Mouse (Mus musculus): ENCODE results near the gene Paf1. TPM values are rescaled to one million over a fixed set of nuclear protein-coding genes. Genes with fewer than 3 reads are reported as not detected.
"Not testable (repeated sequence)": the region's sequence is repeated elsewhere in the genome, so short reads cannot be mapped to it uniquely, and the experiment has no call there.

Gene Paf1
- polyA plus RNA-seq, 1 experiment from 2014 or later: 87.6 TPM

DNA sequence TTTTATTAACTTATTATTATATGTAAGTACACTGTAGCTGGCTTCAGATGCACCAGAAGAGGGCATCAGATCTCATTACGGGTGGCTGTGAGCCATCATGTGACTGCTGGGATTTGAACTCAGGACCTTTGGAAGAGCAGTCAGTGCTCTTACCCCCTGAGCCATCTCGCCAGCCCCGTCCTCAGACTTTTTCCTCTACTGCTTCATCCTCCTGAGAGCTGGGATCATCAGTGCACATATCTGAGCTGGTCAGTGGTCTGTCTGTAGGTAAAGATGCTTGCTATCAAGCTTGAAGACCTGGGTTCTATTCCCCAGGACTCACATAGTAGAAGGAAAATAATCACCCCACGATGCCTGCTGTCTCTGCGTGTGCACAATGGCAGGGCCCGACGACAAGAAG is 5.4 kb upstream of the Paf1 start:
- peaks cover 17% of the 10 kb centered on the region for H3K36me3 ChIP-seq (ENCODE audit: control insufficient read depth, insufficient read depth, low read length)
- H3K9ac ChIP-seq (ENCODE audit: low read length); H3K27me3 ChIP-seq (ENCODE audit: control insufficient read depth, insufficient read depth, low read depth, low read length); H3K9me3 ChIP-seq (ENCODE audit: control insufficient read depth, low read length); H3K4me3 ChIP-seq (ENCODE audit: low read length); H3K27ac ChIP-seq (ENCODE audit: low read length); ATAC-seq (ENCODE audit: low read depth); H3K4me2 ChIP-seq (ENCODE audit: low read depth, low read length): not testable (repeated sequence)
- 84% methylated on average over 7 of the region's 7 CpGs for WGBS
- H3K4me1 ChIP-seq (replicated peaks; ENCODE audit: control insufficient read depth, insufficient read depth, low read length): peaks cover 21% of the 10 kb centered on the region

DNA sequence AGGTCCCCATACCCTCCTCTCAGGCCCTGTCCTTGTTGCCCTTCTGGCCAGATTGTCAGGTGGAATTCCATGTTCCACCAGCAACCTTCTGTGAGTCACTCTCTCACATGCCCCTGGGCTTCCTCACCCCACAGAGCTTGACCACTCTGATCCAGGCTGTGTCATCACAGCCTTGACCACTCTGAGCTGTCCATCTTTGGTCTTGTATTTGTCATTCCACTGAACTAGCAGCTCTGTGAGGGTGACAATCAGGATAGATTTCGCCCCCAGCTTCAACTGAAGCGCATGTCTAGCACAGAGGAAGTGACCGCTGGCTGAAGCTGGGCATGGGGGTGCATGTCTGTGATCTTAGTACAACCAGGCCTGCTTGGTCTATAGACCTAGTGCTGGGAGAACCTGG is 2.4 kb upstream of the Paf1 start:
- no peak overlapping the region for H3K4me2 ChIP-seq (ENCODE audit: low read depth, low read length)
- no peaks in the 10 kb centered on the region for H3K27me3 ChIP-seq (ENCODE audit: control insufficient read depth, insufficient read depth, low read depth, low read length)
- 90% methylated on average over 3 of the region's 3 CpGs for WGBS
- no peak overlapping the region for H3K27ac ChIP-seq (ENCODE audit: low read length)
- H3K4me3 ChIP-seq (ENCODE audit: low read length): no peak overlapping the region
- H3K4me1 ChIP-seq (replicated peaks; ENCODE audit: control insufficient read depth, insufficient read depth, low read length): peaks cover 17% of the 10 kb centered on the region
- no peak overlapping the region for H3K9ac ChIP-seq (ENCODE audit: low read length)
- H3K36me3 ChIP-seq (ENCODE audit: control insufficient read depth, insufficient read depth, low read length): peaks cover 16% of the 10 kb centered on the region
- H3K9me3 ChIP-seq (ENCODE audit: control insufficient read depth, low read length): no peaks in the 10 kb centered on the region
- no peak for ATAC-seq (ENCODE audit: low read depth)

DNA sequence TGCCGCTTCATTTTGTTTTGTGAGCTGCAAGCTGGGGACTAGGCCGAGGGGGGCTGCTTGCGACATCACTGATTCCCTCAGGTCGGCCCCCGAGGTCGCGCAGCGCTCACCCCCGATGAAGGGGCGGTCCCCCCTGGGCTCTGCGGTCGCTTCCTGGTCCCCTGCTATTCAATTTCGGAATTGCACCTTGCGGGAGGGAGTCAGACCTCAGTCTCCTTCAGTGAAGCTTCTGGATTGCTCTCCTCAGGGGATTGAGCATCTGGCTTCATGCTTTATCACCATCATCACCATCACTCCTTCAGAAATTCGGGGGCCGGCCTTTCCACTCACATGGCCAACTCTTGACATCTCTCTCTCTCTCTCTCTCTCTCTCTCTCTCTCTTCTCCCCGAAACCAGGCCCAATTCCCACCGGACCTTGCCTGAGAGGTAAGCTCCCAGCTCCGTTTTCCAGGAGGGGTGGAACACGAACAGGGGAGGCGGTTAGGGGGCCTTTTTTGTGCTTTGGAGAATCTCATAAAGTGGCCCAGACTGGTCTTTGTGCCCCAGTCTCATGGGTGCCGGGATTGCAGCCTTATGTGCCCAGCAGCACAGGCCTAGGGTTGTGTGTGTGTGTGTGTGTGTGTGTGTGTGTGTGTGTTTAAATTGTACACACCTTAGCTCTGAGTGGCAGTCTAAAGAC is 661 bp downstream of the Paf1 start:
- peak overlapping the region; percentile 74 for H3K9ac ChIP-seq (ENCODE audit: low read length)
- no peaks in the 10 kb centered on the region for H3K27me3 ChIP-seq (ENCODE audit: control insufficient read depth, insufficient read depth, low read depth, low read length)
- 0 out of 2 replicates have a peak, but pooled peaks have one; percentile 0 for ATAC-seq (ENCODE audit: low read depth)
- peak overlapping the region; percentile 86 for H3K4me2 ChIP-seq (ENCODE audit: low read depth, low read length)
- H3K4me1 ChIP-seq (replicated peaks; ENCODE audit: control insufficient read depth, insufficient read depth, low read length): peaks cover 12% of the 10 kb centered on the region
- peaks cover 33% of the 10 kb centered on the region for H3K36me3 ChIP-seq (ENCODE audit: control insufficient read depth, insufficient read depth, low read length)
- peak overlapping the region; percentile 67 for H3K27ac ChIP-seq (ENCODE audit: low read length)
- no peaks in the 10 kb centered on the region for H3K9me3 ChIP-seq (ENCODE audit: control insufficient read depth, low read length)
- H3K4me3 ChIP-seq (ENCODE audit: low read length): peak overlapping the region; percentile 61
- 4% methylated on average over 22 of the region's 22 CpGs for WGBS

DNA sequence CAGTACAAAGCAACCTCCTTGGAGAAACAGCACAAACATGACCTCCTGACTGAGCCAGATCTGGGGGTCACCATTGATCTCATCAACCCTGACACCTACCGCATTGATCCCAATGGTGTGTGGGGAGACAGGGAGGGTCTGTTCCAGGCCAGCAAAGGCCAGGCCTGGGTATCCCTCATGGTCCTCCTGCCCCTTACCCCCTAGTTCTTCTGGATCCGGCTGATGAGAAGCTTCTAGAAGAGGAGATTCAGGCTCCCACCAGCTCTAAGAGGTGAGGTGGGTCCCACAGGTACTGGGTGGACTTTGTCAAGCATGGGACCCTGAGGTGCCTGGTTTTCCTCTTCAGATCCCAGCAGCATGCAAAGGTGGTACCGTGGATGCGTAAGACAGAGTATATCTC is 2.7 kb downstream of the Paf1 start:
- H3K27me3 ChIP-seq (ENCODE audit: control insufficient read depth, insufficient read depth, low read depth, low read length): no peaks in the 10 kb centered on the region
- WGBS: 88% methylated on average over 4 of the region's 4 CpGs

DNA sequence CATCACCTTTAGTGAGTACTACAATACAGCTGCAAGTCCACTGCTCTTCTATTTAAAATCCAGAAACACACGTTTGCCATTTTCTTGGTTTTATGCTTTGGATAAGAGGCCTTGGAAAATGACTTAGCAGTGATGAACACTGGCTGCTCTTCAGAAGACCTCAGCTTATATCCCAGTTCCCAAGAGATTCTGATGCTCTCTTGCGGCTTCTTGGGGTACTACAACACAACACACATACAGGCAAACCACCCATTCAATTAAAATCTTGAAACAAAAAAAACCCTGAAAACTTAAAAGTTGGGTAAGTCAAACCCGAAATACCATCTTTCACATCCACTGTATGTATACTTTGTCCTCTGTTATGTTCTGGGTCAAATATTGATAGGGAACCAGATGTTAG is 5.2 kb downstream of the Paf1 start:
- Histone ChIP-seq H3K36me3 (ENCODE audit: control insufficient read depth, insufficient read depth, low read length) (peaks cover 48% of the 10 kb centered on the region), H3K4me1 (replicated peaks; ENCODE audit: control insufficient read depth, insufficient read depth, low read length) (peaks cover 6% of the 10 kb centered on the region), H3K27ac (ENCODE audit: low read length) (no peak overlapping the region), H3K9ac (ENCODE audit: low read length) (no peak overlapping the region), H3K4me2 (ENCODE audit: low read depth, low read length) (no peak overlapping the region), H3K4me3 (ENCODE audit: low read length) (no peak overlapping the region), H3K9me3 (ENCODE audit: control insufficient read depth, low read length) (no peaks in the 10 kb centered on the region), H3K27me3 (ENCODE audit: control insufficient read depth, insufficient read depth, low read depth, low read length) (no peaks in the 10 kb centered on the region)
- 53% methylated on average over 3 of the region's 3 CpGs for whole genome bisulfite sequencing
- ATAC-seq (ENCODE audit: low read depth): no peak

More for the DNA sequence above, 2.7 kb downstream of the Paf1 start:
- ATAC-seq (ENCODE audit: low read depth): no peak
- Histone ChIP-seq H3K4me3 (ENCODE audit: low read length) (no peak overlapping the region), H3K36me3 (ENCODE audit: control insufficient read depth, insufficient read depth, low read length) (peaks cover 38% of the 10 kb centered on the region), H3K9me3 (ENCODE audit: control insufficient read depth, low read length) (no peaks in the 10 kb centered on the region), H3K4me2 (ENCODE audit: low read depth, low read length) (no peak overlapping the region), H3K27ac (ENCODE audit: low read length) (no peak overlapping the region), H3K4me1 (replicated peaks; ENCODE audit: control insufficient read depth, insufficient read depth, low read length) (peaks cover 12% of the 10 kb centered on the region), H3K9ac (ENCODE audit: low read length) (no peak overlapping the region)

DNA sequence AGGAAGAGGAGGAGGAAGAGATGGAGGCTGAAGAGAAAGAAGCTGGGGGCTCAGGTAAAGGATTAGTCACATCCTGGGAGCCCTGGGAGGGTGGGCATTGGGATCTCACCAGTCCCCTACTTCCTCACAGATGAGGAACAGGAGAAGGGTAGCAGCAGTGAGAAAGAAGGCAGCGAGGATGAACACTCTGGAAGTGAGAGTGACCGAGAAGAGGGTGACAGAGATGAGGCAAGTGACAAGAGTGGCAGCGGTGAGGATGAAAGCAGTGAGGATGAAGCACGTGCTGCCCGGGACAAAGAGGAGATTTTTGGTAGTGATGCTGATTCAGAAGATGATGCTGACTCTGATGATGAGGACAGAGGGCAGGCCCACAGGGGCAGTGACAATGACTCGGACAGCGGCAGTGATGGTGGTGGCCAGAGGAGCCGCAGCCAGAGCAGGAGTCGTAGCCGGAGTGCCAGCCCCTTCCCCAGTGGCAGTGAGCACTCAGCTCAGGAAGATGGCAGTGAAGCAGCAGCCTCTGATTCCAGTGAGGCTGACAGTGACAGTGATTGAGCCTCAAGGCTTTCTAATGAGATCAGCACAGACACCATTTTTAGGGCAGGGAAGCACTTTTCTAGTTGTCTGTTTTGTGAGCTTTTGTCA is 6.1 kb downstream of the Paf1 start:
- peaks cover 54% of the 10 kb centered on the region for H3K36me3 ChIP-seq (ENCODE audit: control insufficient read depth, insufficient read depth, low read length)
- no peaks in the 10 kb centered on the region for H3K27me3 ChIP-seq (ENCODE audit: control insufficient read depth, insufficient read depth, low read depth, low read length)
- no peak overlapping the region for H3K27ac ChIP-seq (ENCODE audit: low read length)
- no peaks in the 10 kb centered on the region for H3K9me3 ChIP-seq (ENCODE audit: control insufficient read depth, low read length)
- no peak for ATAC-seq (ENCODE audit: low read depth)
- H3K4me2 ChIP-seq (ENCODE audit: low read depth, low read length): no peak overlapping the region
- no peak overlapping the region for H3K9ac ChIP-seq (ENCODE audit: low read length)
- 84% methylated on average over 10 of the region's 10 CpGs for WGBS
- H3K4me1 ChIP-seq (replicated peaks; ENCODE audit: control insufficient read depth, insufficient read depth, low read length): peaks cover 2% of the 10 kb centered on the region
- no peak overlapping the region for H3K4me3 ChIP-seq (ENCODE audit: low read length)

DNA sequence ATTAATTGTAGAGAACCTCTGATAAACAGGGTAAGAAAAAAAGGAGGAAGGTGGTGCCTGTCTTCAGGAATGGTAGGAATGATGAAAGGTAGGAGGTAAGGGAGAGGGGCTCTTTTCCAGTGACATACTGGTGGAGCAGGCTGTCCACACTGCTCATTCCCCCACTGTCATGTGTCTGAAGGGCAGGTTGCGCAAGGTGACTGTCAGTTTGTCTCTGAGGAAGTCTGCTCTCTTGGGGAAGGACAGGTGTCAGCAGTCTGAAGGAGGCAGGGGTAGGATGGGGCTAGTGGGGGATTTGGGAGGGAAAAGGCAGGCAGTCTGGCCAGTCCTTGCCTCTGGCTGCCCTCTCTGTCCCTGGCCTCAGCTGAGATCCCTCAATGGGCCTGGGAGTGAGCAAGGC is 8.3 kb downstream of the Paf1 start:
- ATAC-seq (ENCODE audit: low read depth): no peak
- WGBS: 100% methylated on average over 1 of the region's 1 CpGs

DNA sequence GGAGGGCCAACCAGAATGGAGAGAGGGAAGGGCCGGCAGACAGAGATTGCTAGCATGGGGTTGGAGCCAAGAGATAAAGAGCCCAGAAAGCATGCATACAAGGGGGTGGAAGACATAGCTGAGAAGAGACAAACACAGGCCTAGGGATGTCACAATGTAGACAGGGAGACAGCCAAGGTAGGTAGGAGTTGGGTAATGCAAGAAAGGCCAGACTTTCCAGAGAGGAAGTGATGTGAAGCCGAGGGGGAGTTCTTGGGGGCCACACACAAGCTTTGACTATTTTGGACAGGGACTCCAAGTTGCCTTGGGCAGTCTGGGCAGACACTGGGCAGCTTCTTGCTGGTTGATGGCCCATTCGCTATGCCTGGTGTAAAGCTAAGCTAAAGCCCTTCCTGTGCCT is 9.2 kb downstream of the Paf1 start:
- no peak for ATAC-seq (ENCODE audit: low read depth)

More for the DNA sequence above, 8.3 kb downstream of the Paf1 start:
- Histone ChIP-seq H3K4me2 (ENCODE audit: low read depth, low read length) (no peak overlapping the region), H3K9me3 (ENCODE audit: control insufficient read depth, low read length) (no peaks in the 10 kb centered on the region), H3K27me3 (ENCODE audit: control insufficient read depth, insufficient read depth, low read depth, low read length) (no peaks in the 10 kb centered on the region), H3K4me3 (ENCODE audit: low read length) (no peak overlapping the region), H3K27ac (ENCODE audit: low read length) (no peak overlapping the region), H3K4me1 (replicated peaks; ENCODE audit: control insufficient read depth, insufficient read depth, low read length) (no peaks in the 10 kb centered on the region), H3K36me3 (ENCODE audit: control insufficient read depth, insufficient read depth, low read length) (peaks cover 62% of the 10 kb centered on the region), H3K9ac (ENCODE audit: low read length) (no peak overlapping the region)

DNA sequence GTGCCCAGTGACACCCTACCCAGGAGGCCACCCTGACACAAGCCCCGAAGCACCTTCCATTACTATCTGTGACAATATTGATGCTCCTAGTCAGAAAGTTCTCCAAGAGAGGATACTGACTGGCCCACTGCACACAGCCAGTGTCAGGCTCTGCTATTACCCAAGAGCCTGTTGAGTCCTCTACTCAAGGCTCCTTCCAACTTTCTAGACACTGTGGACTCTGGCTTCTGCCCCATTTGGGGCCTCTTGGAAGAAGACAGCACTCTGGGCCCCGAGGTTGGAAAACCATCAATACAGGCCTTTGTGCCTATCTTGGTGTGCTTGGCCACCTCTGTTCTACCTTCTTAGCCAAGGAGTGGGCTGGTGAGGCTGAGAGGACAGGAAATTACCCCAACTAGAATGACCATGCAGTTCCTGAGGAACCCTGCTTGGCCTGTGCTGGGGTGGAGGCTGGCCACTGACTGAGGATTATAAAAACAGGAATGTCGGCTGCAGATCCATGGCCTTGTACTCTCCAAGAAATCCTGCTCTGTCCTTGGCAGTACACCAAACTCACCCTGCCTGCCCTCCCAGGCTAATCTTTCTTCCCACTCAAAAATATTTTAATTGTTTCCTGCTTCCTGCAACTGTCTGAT is 18.2 kb downstream of the Paf1 start:
- H3K9ac ChIP-seq (ENCODE audit: low read length): no peak overlapping the region
- no peaks in the 10 kb centered on the region for H3K4me1 ChIP-seq (replicated peaks; ENCODE audit: control insufficient read depth, insufficient read depth, low read length)
- no peaks in the 10 kb centered on the region for H3K9me3 ChIP-seq (ENCODE audit: control insufficient read depth, low read length)
- 56% methylated on average over 3 of the region's 3 CpGs for WGBS
- H3K36me3 ChIP-seq (ENCODE audit: control insufficient read depth, insufficient read depth, low read length): peaks cover 36% of the 10 kb centered on the region
- H3K4me3 ChIP-seq (ENCODE audit: low read length): no peak overlapping the region
- H3K27ac ChIP-seq (ENCODE audit: low read length): 0 out of 2 replicates have a peak overlapping the region, but pooled peaks have one; percentile 56
- H3K4me2 ChIP-seq (ENCODE audit: low read depth, low read length): no peak overlapping the region
- no peaks in the 10 kb centered on the region for H3K27me3 ChIP-seq (ENCODE audit: control insufficient read depth, insufficient read depth, low read depth, low read length)
- ATAC-seq (ENCODE audit: low read depth): peak; percentile 71

More for the DNA sequence above, 9.2 kb downstream of the Paf1 start:
- no peak overlapping the region for H3K4me3 ChIP-seq (ENCODE audit: low read length)
- H3K4me2 ChIP-seq (ENCODE audit: low read depth, low read length): no peak overlapping the region
- H3K4me1 ChIP-seq (replicated peaks; ENCODE audit: control insufficient read depth, insufficient read depth, low read length): no peaks in the 10 kb centered on the region
- no peaks in the 10 kb centered on the region for H3K9me3 ChIP-seq (ENCODE audit: control insufficient read depth, low read length)
- H3K27me3 ChIP-seq (ENCODE audit: control insufficient read depth, insufficient read depth, low read depth, low read length): no peaks in the 10 kb centered on the region
- no peak overlapping the region for H3K27ac ChIP-seq (ENCODE audit: low read length)
- no peak overlapping the region for H3K9ac ChIP-seq (ENCODE audit: low read length)
- 68% methylated on average over 3 of the region's 3 CpGs for WGBS
- peaks cover 60% of the 10 kb centered on the region for H3K36me3 ChIP-seq (ENCODE audit: control insufficient read depth, insufficient read depth, low read length)
